Mouse (Mus musculus): ENCODE results near the gene Islr2. TPM values are rescaled to one million over a fixed set of nuclear protein-coding genes. Genes with fewer than 3 reads are reported as not detected.

Gene Islr2
- 1.4 and 4.7 TPM in 2 replicates for polyA plus RNA-seq (2015; fragmentation: Nextera tagmentation; extraction: Ambion mirVana)

DNA sequence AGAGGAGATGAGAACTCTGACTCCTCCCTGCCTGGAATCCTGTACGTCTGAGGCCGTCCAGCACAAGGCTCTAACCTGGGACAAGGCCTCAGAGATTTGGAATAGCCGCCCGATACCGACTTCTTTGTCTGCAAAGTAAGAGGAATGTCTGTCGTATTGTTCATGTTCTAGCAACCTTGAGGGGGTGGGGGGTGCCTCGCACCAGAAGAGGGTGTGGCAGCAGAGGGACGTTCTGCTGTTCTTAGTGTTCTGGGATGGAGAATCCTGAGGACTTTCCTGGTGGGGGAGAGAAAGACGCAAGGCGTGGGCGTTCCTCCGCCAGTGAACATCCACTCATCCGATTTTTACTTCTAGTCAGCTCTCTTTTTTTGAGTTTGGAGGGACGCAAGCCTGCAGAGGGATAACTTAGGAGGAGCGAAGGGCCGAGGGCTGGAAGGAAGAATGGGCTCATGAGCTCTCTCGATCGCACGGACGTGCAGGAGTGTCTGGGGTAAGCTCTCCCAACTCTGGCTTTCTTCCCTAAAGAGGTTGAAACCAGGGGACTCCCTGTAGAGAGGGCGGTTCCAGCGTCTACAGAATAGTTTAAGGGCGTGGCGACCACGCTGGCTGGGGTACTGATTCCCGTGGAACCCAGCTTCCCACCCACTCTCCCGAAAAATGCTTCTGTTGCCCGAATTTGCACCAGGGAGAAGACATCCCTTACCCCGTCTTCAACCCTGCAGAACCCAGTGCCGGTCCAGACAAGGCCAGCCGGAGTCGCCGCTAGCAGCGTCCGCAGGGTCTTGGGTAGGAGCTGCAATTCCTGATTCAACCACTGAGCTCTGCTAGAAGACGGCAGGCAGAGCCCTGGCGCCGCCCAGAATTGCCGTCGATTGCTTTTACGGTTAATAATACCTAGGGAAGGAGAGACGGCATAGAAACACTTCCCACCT, at the start of gene Islr2, which contains the start of gene Islr:
Gene Islr2, minus strand, starts transcription at position 804 of the 932 bp plus-strand sequence.
Gene Islr, minus strand, starts transcription at position 791 of the 932 bp plus-strand sequence.

DNA sequence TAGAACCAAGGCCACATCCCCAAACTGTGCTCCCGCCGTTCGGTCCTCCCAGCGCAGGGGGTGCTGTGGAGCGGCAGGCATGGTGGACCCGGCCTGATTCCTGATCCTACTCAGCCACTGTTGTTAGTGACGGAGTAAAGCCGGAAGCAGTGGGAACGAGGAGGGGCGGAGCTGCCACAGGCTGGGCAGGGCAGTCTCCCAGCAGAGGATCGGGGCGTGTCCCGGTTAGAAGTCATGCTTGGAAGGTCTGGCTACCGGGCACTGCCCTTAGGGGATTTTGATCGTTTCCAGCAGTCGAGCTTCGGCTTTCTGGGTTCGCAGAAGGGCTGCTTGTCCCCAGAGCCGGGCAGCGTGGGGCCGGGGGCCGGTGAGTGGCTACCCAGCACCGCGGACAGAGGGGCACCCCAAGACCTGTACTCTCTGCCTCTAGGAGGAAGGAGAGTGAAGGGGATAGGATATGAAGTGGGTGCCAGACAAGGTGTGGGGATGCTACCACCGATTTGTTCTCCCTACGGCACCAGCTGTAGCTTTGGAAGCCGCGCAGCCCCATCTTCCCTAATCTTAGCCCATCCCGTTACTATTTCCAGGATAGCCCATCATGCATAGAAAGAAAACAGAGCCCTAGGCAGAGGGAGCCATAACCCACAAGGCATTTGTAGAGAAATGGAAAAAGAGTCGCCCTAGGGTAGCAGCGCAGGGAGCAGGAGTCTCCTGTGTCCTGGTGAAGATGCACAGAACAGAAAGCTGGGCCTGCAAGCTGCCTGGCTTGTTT, 49.1 kb upstream of the Islr2 start, which contains the start of gene Stoml1:
Gene Stoml1, plus strand, starts transcription at position 132 of the 772 bp plus-strand sequence.

DNA sequence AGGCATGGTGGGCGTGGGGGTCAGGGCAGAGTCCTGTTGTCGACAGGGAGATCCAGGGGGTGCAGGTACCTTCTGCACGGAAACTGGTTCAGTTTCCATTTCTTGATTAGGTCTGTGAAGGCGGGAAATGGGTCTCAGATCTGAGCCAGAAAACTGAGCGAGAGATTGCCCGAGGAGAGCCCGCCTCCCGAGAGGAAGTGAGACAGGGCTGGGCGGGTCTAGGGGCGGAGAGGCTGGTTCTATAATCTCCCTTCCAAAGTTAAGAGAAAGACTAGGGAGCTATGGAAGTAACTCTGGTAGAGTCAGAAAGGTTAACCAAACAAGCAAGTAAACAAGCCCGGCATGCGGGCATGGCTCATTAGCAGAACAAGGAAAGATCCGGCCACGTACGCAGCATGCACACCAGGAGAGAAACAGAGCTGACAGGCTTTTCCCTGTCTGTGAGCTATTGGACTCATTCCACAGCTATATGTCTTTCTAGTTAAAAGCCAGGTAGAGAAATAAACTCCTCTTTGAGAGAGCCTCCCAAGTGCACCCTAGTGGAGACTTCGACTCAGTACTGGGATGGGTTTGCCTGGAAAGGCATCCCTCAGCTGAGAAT, 45.6 kb upstream of the Islr2 start, which contains the start of gene Pml:
Gene Pml, minus strand, starts transcription at position 195 of the 601 bp plus-strand sequence.

Small RNA genes within 50 kb of the gene (microRNA-seq; reads per million reads assigned to microRNA genes)
- gene Mir6385 (ENCODE audit: borderline replicate concordance, insufficient number of aligned reads): not detected

Other genes with a start within 250 kb of the Islr2 start
- gene Cyp11a1, start 197.9 kb downstream of the Islr2 start, polyA plus RNA-seq (2015; fragmentation: Nextera tagmentation; extraction: Ambion mirVana): 1,362 and 3,742 TPM in 2 replicates
- 3.1 and 7.0 TPM in 2 replicates for gene Stra6, start 140.5 kb downstream of the Islr2 start, polyA plus RNA-seq (2015; fragmentation: Nextera tagmentation; extraction: Ambion mirVana)
- gene Ccdc33, start 85.5 kb downstream of the Islr2 start, polyA plus RNA-seq (2015; fragmentation: Nextera tagmentation; extraction: Ambion mirVana): 0.11 and 0.43 TPM in 2 replicates
- 92.3 and 172 TPM in 2 replicates for gene Islr, start within 50 bp of the Islr2 start, polyA plus RNA-seq (2015; fragmentation: Nextera tagmentation; extraction: Ambion mirVana)
- gene Pml, start 45.5 kb upstream of the Islr2 start, polyA plus RNA-seq (2015; fragmentation: Nextera tagmentation; extraction: Ambion mirVana): 7.7 and 11.6 TPM in 2 replicates
- gene Stoml1, start 48.8 kb upstream of the Islr2 start, polyA plus RNA-seq (2015; fragmentation: Nextera tagmentation; extraction: Ambion mirVana): 36.8 and 43.0 TPM in 2 replicates
- 82.7 and 122 TPM in 2 replicates for gene Loxl1, start 108.9 kb upstream of the Islr2 start, polyA plus RNA-seq (2015; fragmentation: Nextera tagmentation; extraction: Ambion mirVana)
- gene Tbc1d21, start 166.1 kb upstream of the Islr2 start, polyA plus RNA-seq (2015; fragmentation: Nextera tagmentation; extraction: Ambion mirVana): not detected in 2 replicates